Mouse (Mus musculus) myocyte (in vitro differentiated cells): ENCODE measurements around the gene Sh3kbp1.

ENCODE experiments used
- MYOG ChIP-seq, 3 experiments: IDR thresholded peaks; one replicate each; pipeline ENCODE4 v1.6.1; 2011; ENCODE audit warnings: control low read depth in 2 of 3, low read depth in 2 of 3, mild to moderate bottlenecking in 2 of 3; ENCODE audit not compliant: insufficient read length in 2 of 3, control insufficient read depth in 1 of 3, insufficient read depth in 1 of 3
- POLR2A ChIP-seq: IDR thresholded peaks from one replicate; pipeline ENCODE4 v1.6.1; 2011; ENCODE audit warnings: low read depth, mild to moderate bottlenecking, control low read depth, moderate library complexity; ENCODE audit not compliant: insufficient read length
- USF1 ChIP-seq: IDR thresholded peaks from one replicate; pipeline ENCODE4 v1.6.1; 2011; ENCODE audit warnings: low read depth, mild to moderate bottlenecking, control low read depth, moderate library complexity

DNA sequence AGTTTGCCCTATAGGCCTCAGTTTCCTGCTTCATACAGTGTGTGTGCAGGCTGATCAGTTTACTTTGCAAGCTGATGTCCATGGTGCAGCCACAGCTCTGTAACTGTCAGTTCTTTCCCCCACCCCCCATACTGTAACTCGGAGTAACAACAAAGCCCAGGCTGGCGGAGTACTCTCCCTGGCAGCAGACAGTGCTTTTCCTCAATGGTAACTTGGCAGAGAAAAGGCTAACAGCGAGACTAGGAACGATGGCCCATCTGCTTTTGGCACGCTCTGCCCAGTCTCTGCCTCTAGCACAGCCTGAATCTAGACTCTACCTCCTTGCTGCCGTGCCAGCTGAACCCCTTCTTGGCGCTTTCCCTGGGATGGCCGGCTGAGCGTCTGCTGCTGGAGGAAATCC, 336.9 kb downstream of the Sh3kbp1 start:
- no peak for TF ChIP-seq POLR2A
- TF ChIP-seq USF1: no peak
- TF ChIP-seq MYOG (IDR thresholded peaks at IDR 0.05; ENCODE audit: control insufficient read depth in 1 of 3, insufficient read depth in 1 of 3, insufficient read length in 2 of 3, low read depth in 2 of 3): no peak
